Mouse (Mus musculus): Measurements from ENCODE around the gene Sipa1l3.

Sipa1l3 gene

GRCm38 (mm10) chr7:29316137-29316734, 202.2 kb downstream of the Sipa1l3 start:
- TF ChIP-seq GATA4 (IDR thresholded peaks at IDR 0.05; ENCODE audit: insufficient replicate concordance, low read length), result no peak

- no peak for TF ChIP-seq GATA4 (IDR thresholded peaks at IDR 0.05; ENCODE audit: insufficient replicate concordance, low read length)
Observed at GRCm38 (mm10) chr7:29314844-29315628, 203.4 kb downstream of the Sipa1l3 start.

- no peak for TF ChIP-seq GATA4 (IDR thresholded peaks at IDR 0.05; ENCODE audit: insufficient replicate concordance, low read length)
Observed at GRCm38 (mm10) chr7:29313572-29314261, 204.7 kb downstream of the Sipa1l3 start.

- TF ChIP-seq GATA4 (IDR thresholded peaks at IDR 0.05; ENCODE audit: insufficient replicate concordance, low read length), result no peak
Observed at GRCm38 (mm10) chr7:29313051-29313450, 205.4 kb downstream of the Sipa1l3 start.

- no peak for TF ChIP-seq GATA4 (IDR thresholded peaks at IDR 0.05; ENCODE audit: insufficient replicate concordance, low read length)
Observed at GRCm38 (mm10) chr7:29309749-29310148, 208.7 kb downstream of the Sipa1l3 start.

- no peak for TF ChIP-seq GATA4 (IDR thresholded peaks at IDR 0.05; ENCODE audit: insufficient replicate concordance, low read length)
Observed at GRCm38 (mm10) chr7:29309221-29309721, 209.2 kb downstream of the Sipa1l3 start.

DNA sequence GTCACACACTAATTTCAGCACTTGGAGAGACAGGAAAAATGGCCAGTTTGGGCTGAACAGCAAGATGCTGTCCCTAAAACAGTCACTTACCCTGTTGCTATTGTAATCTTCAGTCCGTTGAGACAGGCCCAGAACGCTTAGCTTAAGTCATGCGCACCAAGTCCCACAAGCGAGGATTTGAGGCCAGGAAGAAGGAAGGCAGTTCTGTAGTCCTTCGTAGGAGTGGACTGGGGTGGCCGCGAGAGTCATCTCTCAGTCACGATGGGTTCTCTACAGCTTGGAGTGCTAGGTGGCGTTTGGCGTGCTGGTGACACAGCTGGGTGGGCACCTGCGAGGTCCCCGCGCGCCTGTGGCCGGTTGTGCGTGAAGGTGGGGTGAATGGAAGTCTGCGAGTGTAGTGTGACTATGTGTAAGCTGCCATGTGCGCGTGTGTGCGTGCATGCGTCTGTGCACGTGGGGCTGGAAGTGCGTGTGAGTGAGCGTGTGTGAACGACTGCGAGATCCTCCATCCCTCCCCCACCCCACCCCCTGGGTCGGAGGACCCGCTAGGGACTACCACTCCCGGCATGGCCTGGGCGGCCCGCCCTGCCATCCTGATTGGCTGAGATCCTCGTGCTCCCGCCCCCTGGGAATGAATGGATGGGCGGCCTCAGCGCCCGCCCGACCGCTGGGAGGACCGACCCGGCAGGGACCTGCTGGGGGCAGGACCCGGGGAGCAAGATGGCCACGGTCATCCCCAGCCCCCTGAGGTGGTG, 210.9 kb downstream of the Sipa1l3 start:
- no peak for TF ChIP-seq GATA4 (IDR thresholded peaks at IDR 0.05; ENCODE audit: insufficient replicate concordance, low read length)

DNA sequence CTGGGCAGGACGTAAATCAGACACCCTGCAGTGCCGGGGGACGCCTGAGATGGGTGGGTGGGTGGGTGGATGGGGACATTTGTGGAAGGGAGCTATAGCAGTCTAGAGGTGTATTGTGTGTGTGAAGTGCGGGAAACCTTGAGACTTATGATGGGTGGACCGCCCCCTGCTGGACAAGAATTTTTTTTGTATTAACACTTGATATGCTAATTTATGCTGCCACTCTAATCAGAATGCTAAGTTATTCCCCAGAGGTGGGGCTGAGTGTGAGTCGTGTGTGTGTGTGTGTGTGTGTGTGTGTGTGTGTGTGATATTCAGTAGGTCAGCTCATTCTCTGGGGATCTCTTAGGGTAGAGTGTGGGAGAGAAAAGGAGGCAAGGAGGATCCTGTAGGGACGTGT, 211.8 kb downstream of the Sipa1l3 start:
- TF ChIP-seq GATA4 (IDR thresholded peaks at IDR 0.05; ENCODE audit: insufficient replicate concordance, low read length), result no peak

DNA sequence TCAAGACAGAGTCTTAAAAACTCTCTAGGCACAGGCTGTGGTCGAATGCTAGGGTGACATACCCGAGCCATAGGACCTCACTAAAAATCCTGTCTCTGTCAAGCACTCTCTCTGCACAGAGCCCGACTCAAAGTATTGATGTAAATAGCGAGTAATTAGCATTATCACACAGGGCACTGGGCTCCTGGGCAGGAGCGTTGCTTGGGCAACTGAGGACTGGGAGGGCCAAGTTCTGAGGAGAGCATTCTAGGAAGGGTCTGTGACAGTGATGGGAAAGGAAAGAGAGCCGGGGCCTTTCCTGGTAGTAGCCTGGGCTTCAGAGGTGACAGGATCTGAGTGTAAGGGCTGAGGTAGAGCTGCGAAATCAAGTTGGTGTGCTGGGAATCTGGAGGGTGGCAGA, 212.3 kb downstream of the Sipa1l3 start:
- no peak for TF ChIP-seq GATA4 (IDR thresholded peaks at IDR 0.05; ENCODE audit: insufficient replicate concordance, low read length)

DNA sequence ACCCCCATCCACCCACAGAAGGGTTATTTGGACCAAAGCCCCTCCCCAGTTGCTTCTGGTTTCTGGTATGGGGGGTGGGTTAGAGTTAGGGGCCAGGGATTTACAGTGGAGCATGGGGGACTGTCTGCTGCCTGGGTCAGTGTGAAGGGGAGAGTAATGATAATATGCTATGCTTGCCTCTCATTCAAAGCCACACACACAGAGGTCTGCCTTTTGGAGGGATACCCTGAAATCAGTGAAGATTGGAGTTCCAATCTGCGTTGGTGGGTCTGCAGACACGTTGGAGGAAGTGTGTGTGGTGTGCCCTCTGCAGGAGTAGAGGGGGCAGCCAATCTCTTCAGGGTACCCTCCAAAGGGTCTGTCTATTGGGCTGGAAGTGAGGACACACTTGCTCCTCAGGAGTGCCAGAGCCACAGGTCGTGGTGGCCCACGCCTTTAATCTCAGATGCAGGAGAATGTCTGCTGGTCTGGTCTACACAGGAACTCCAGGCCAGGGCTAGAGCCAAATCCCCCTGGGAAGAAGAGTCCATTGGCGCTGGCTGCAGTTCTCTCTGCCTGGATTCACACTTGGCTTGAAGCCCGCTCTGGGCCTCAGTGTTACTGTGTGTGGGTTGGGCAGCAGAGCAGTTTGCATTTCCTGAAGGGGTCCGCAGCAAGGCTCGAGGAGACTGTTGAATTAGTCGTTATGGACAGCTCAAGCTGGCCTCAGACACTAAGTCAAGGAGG, 213.0 kb downstream of the Sipa1l3 start:
- no peak for TF ChIP-seq GATA4 (IDR thresholded peaks at IDR 0.05; ENCODE audit: insufficient replicate concordance, low read length)

DNA sequence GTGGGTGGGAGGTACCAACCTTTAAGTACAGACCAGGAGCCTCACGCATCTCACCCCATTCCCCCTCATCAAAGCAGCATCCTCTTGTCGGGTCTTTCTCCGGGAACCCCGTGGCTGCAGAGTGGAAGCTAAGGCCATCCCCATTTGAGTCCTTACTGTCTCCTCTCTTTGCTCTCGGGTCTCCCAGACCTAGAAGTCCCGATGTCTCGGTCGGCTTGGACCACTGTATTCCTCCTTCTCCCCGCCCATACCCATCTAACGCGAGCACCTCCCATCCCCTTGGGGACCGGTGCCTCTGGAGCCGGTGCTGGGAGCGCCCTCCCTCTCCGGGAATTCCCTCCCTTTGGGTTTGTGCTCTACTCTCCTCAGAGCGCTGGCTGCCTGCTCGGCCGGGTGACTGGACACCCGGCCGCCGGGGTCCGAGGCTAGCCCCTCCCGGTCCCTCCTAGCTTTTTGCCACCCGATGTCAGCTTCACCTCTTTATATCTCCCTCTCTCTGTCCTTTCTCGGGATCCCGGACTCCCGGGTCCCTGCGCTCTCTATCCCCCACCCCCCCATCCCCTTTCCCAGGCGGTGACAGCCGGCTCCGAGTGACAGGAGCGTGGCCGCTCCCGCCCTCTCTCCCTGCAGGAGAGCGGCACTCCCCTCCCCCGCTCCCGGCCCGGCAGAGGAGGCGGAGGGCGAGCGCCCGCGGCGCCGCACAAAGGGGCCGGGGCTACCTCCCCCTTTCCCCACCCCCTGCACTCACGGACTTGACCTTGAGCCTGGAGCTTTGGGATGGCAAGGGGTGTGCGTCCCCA, 213.8 kb downstream of the Sipa1l3 start:
- no peak for TF ChIP-seq GATA4 (IDR thresholded peaks at IDR 0.05; ENCODE audit: insufficient replicate concordance, low read length)

- no peak for TF ChIP-seq GATA4 (IDR thresholded peaks at IDR 0.05; ENCODE audit: insufficient replicate concordance, low read length)
Observed at GRCm38 (mm10) chr7:29303738-29304462, 214.5 kb downstream of the Sipa1l3 start, which contains the start of gene Dpf1. Gene Dpf1 (plus strand): TSS chr7:29303951.

DNA sequence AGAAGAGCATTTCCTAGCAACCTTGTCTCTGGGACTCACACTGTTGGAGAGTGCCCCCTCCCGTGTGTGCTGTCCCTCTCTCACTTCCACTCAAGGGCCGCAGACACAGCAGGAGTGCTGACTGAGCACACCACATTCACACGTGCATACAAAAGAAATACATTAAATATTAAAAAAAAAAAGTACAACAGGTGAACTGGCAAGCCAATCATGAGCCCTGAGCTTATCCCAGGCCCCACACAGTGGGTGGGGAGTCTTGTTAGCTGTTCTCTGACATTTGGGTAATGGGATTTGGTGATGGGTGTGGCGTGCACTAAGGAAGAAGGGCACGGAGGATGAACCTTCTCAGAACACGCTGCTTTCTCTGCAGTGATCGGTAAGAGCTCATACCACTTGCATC, 215.8 kb downstream of the Sipa1l3 start:
- no peak for TF ChIP-seq GATA4 (IDR thresholded peaks at IDR 0.05; ENCODE audit: insufficient replicate concordance, low read length)
